21 mouse cellular contexts compared by ENCODE assay signal in genomic region chr2:179986437-179987022, GRCm38 (mm10).
"Had no signal": no experiment of that assay in that cellular context is flagged by ENCODE, and none has a peak within 500 bp of the region (broad histone marks: within the 10 kb centered on the region; RNA-seq: fewer than 3 reads in every experiment).

No protein-coding gene starts in this region.

- H3K27ac ChIP-seq: kidney, embryonic 15.5 days; liver, embryonic 13.5 days; macrophage; midbrain, embryonic 10.5 days; neural tube, embryonic 12.5 days; neural tube, embryonic 15.5 days; stomach, postnatal 0 days had no signal

- ATAC-seq: lung, postnatal 0 days had no signal

- H3K4me2 ChIP-seq: kidney, embryonic 15.5 days; liver, embryonic 13.5 days; lung, embryonic 14.5 days; neural tube, embryonic 12.5 days; neural tube, embryonic 15.5 days had no signal

- DNase-seq: kidney, adult 2 months; kidney, postnatal 14 days; kidney, postnatal 4 days; layer of hippocampus, adult 9-11 months; liver, embryonic 13.5 days; lung, embryonic 14.5 days; midbrain, embryonic 14.5 days; right cerebral cortex, adult 18-20 months; right cerebral cortex, postnatal 14 days; right cerebral cortex, postnatal 4 days; thymus, adult 2 months; thymus, postnatal 14 days; thymus, postnatal 4 days had no signal

- H3K36me3 ChIP-seq: kidney, embryonic 15.5 days; liver, embryonic 13.5 days; midbrain, embryonic 10.5 days; neural tube, embryonic 12.5 days; neural tube, embryonic 15.5 days had no signal

- H3K4me3 ChIP-seq: kidney, embryonic 15.5 days; liver, embryonic 13.5 days; megakaryocyte, embryonic 14.5 days; midbrain, embryonic 10.5 days; neural tube, embryonic 12.5 days; neural tube, embryonic 15.5 days had no signal

- H3K9me3 ChIP-seq: kidney, embryonic 15.5 days; liver, embryonic 13.5 days; megakaryocyte, embryonic 14.5 days; midbrain, embryonic 10.5 days; neural tube, embryonic 12.5 days; neural tube, embryonic 15.5 days had no signal

- H3K9ac ChIP-seq: kidney, embryonic 15.5 days; liver, embryonic 13.5 days; lung, embryonic 14.5 days; neural tube, embryonic 12.5 days; neural tube, embryonic 15.5 days had no signal

- H3K4me1 ChIP-seq: kidney, embryonic 15.5 days; liver, embryonic 13.5 days; neural tube, embryonic 12.5 days; neural tube, embryonic 15.5 days had no signal

- H3K27me3 ChIP-seq: kidney, embryonic 15.5 days; liver, embryonic 13.5 days; neural tube, embryonic 12.5 days; neural tube, embryonic 15.5 days had no signal
